Mouse (Mus musculus): ENCODE measurements at regions not wholly inside any gene's neighbourhood (a gene's known extent, or its start where the extent isn't known, plus 50 kb on each side); places are given as distances from the start of the nearest gene placed in this dataset.
A peak's percentile ranks its signal among the peaks of the same experiment; 100 is the strongest.

DNA sequence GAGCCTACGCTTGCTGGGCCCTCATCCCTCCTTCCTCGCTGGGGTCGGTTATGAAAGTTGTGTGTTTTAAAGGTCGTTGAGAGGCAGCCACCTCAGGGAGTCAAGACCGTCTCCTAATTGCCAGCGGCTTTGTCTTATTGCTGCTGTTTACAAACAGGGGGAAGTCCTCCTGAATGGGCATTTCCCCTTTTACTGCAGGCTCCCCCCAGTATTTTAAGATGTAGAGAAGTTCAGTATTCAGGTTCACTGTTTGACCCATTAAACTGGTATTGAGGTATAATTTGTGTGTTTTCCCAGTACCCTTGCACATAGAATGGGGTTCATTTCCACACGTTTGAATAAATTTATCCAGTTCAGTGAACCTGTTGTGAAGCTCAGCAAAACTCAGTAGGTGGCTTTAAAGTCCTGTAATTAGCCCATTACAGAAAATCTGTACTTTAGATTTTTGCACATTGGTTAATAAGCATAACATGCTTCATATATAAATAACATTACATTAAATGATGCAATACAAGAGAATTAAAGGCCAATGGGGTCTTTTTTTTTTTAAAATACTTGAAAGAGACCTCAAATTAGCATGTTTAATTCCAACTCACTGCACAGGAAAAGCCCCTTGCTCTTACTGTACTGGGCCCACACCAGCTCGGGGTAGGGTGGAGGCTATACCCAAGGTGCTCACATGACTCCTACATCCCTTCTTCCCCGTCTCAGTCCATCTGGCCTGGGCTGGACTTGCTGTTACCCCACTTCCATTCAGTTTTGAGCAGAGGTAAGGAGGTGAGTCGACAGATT lies 63.7 kb downstream of the Nkx2-1 start:
- DNase-seq (ENCODE audit: low spot score), result no peak

DNA sequence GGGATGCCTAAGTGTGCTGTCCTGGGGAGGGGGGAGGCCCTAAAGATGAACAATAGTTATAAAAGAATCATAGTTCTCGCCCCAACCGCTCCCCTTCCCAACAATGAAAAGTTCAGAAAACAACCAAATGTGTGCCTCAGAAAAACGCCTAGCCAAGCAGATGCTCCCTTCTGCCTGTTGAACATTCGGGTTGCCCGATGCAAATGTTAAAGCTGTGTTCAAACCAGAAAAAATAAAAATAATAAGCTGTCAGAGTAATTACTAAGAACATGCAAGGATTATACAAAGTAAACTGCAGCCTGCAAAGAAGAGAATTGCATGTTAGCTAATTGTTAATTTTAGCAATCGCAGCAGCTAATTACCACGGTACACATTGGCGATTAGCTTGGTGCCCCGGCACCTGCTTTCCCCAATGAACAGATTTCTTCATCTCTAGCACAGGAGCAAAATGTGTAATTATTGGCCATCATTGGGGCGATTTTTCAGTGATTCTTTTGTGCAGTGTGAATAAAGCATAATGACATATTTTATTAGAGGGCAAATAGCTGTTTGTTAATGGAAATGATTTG lies 65.7 kb downstream of the Nkx2-1 start:
- no peak for DNase-seq (ENCODE audit: low spot score)

DNA sequence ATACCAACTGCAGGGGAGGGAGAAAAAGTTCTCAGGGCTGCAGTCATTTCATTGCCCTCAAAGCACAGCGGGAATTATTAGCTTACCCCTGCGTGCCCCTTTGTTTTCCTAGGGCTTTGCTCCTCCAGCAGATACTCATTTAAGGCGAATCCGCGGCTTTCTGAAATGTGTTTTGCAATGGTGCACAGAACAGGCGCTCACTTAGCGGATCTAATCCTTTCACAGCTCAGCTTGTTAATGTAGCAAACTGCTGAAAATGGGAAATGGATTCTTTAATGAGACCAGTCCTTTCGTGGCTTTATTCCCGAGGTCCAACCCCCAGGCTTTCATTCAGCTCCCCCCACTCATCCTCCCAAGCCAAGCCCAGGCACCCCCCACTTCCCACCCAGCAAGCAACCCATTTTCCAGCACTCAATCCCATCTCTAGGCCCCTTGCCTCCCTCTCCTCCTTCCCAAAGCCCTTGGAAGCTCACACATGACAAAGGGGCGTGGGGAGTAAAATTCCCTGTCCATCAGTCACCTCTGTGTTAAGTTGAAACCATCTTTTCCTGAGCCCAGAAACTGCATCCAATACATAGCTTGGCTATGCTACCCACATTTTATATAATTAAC lies 77.1 kb downstream of the Nkx2-1 start:
- no peak for DNase-seq (ENCODE audit: low spot score)

DNA sequence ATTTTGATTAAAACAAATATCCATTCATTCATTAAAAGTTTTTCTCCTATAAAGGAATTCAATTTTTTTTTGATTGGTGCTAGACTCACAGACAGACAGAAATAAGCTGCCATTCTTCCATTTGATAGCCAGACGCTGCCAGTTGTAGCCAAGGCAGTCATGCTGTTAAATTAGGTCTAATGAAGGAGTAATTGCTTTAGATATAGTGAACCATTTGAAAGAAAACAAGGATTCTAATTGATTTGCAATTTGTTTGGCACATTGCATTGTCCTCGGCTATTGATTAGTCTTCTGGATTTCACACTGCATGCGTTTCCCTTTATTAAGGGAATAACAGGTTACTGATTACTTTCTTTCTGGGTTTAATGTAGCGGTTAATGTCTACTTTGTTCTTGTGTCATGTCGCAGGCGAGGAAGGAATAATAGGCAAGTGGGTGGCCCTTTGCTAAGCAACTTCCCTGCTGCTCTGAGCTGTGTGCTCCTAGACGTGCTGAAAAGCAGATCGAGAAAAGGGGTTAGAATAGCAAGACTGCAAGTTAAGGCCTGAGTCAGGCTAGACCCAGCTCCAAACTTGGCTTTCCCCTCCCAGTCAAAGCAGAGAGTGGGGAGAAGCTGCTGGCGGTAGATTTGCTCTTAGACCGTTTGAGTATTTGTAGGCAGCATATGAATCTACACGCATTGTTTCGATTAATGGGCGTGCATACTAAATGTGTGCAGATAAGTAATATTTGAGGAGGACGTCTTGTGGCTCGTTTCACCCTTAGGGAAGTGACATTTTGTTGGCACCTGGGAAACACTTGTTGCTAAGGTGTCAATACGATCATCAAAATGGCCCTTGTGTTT lies 77.8 kb downstream of the Nkx2-1 start:
- DNase-seq (ENCODE audit: low spot score), result no peak

DNA sequence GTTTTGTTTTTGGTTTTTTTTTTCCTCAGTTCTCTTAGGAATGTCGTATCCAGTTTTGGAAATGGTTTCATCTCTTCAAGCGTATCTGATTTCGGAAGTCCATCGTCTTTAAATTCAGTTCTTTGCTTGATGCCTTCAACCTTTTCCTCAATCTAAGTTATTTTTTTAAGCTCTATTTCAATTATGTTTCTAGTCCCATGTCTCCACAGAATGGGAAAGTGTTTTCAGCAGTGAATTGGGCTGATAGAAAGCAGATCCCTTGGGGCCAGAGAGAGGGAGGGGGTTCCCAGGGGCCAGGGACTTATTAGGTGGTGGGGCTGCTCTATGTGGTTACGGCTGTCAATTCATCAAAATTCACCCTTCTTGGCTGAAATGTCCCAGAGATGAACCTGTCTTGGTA lies 78.8 kb downstream of the Nkx2-1 start:
- DNase-seq (ENCODE audit: low spot score), result no peak

DNA sequence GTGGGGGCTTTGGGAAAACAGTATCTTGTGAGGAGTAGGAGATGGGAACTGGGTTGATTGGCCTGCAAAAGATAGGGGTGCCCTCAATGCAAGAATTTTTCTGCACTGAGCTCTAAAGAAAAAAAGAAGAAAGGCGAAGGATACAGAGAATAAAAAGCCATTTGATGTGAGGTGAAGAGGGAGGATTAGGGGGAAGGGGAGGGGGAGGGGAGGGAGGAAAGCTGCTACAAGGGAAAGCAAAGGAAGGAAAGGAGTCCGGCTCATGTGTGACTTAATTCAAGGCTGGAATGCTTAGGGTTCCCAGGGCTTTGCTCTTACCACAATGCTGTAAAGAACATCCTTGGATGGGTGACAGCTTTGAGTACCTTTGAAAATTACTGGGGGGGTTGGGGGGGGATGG lies 79.4 kb downstream of the Nkx2-1 start:
- DNase-seq (ENCODE audit: low spot score), result no peak

DNA sequence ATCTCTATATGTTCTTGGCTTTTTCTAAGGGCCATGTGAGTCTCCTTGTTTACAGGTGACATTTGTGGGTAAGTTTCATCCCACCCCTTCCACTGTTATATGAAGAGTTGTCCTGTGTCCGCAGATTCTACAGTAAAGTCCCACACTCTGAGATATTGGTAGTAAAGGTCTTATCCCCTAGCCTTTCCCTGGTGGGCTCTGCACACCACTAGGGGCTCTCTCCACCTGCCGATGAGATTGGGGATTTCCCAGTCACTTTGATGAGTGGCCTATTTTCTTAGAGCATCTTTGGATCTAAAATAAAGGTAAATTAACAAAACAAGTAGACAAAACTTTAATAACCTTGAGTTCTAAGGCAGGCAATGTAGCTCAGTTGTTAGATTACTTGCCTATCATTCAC lies 86.4 kb downstream of the Nkx2-1 start:
- no peak for DNase-seq (ENCODE audit: low spot score)

DNA sequence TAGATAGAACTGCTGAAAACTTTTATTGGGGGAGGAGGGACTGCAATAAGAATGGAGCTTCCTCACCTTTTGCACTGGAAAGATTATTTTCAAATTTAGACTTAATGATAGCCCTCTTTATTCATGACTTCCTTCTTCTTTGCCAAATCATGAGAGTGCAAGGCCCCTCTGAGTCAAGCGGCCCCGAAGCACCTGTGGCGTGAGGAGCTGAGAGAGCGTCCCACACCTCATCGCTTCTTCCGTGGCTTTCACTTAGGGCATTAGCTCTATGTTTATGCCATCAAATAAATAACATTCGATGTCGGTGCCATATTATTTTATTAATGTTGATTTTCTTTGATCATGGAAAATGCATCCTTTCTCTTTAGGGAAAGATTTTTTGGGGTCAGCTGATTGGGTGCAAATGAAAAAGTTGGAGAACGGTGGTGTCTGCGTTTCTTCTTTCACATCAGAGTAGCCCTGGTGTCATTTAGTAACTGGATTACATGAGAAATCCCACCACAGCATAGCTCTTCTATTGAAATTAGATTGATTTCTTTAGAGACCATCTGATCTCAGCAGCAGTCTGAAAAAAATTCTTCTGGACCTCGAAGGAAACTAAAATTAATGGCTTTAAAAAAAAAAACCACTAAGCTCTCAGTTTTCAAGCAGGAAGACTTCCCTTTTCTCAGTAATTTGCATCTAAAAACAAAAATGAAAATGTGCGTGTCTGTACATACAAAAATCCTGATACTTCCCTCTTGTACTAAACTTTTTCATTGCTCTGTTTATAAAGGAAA lies 87.7 kb downstream of the Nkx2-1 start:
- DNase-seq (ENCODE audit: low spot score), result no peak

DNA sequence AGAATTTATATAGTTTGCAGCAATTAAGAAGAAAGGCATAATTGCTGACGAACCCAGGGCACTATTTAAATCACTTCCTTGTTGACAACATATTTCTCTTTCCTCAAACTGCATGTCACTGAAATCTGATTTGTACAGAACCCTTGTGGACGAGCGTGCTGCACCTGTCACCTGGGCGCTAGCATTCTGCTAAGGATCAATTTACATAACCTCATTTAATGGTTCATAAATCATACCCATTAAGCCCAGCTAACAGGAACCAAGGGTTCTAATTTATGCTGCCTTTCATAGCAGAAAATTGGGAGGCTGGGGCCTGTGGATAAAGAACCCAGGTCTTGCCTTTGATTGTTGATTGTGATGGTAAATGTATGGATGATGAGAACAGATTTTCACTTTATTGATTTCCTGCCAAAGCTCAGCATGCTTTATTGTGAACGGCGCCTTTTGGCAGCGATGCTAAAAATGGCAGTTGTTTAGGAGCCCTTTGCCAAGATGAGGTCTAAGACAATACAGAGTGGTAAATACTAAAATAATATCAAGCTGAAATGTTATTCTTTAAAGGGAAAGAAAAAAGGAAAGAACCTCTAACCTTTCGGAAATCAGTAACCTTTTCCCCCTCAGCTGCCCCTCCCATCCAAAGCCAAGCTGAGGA lies 95.4 kb downstream of the Nkx2-1 start:
- DNase-seq (ENCODE audit: low spot score), result no peak

DNA sequence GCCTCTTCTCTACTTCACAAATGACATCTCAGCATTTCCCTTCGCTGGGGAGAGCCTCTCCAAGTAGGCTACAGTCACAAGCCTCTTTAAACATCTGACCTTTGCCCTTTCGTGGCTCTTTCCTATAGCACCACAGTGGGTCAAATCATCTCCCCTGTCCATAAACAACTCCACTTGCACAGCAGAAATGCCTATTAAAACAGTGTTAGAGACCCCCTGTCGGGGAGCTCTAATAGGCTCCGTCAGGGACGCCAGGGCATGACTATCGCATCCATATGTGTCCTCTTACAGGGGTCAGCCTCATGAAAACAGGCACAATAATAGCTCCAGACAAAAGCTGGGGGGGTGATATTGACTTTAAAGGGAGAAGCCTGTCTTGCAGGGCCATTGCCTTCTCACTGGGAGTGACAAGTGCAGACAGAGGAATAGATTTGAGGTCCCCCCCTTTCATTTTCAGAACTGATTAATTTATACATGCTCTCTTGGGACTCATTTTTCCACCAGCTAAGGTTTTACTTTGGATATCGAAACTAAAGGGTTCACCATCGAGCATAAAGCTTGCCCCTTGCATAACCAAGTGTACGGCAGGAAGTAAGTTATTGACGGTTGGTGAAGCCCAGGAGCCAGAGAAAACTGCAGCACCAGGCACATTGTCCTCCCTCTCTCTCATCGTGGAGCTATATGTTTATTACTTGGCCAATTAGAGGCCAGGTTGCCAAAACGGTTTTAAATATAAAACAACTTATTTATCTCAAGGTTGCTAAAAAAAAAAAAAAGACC lies 94.6 kb upstream of the Mbip start:
- DNase-seq (ENCODE audit: low spot score), result no peak

DNA sequence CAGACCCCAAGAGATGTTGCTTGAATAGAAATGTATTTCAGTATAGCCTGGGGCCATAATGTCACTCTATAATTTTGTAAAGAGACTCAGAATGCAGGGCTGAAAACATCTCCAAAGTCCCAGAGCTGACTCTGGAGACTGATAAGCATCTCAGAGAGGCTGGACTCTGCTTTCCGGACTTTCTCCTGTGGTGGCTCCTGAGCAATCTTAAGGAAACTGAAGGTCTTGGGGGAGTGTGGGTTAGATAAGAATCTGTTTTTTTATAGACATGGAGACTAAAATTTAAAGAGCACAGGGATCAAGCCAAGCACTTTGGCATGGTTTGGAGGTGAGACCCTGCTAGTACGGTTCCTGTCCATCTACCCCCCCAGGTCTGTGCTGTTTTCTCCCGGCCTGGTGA lies 92.7 kb upstream of the Mbip start:
- DNase-seq (ENCODE audit: low spot score), result no peak

DNA sequence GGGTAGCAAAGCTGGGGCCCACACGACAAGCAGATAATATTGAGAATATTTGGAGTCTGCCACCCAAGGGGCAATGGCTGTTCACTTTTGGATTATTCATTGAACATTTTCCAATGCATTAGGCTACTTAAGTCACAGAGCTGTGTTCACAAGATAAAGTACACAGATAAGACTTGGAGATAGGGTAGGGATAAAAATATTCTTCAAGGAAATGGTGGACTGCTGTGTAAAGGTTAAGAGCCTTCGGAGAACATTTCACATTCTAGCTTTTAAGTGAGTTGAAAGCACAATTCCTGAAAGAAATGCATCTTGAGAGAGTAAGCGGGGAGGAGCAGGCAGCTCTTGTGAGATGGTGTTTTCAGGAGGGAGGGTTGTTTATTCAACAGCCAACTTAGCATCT lies 92.3 kb upstream of the Mbip start:
- DNase-seq (ENCODE audit: low spot score), result no peak

DNA sequence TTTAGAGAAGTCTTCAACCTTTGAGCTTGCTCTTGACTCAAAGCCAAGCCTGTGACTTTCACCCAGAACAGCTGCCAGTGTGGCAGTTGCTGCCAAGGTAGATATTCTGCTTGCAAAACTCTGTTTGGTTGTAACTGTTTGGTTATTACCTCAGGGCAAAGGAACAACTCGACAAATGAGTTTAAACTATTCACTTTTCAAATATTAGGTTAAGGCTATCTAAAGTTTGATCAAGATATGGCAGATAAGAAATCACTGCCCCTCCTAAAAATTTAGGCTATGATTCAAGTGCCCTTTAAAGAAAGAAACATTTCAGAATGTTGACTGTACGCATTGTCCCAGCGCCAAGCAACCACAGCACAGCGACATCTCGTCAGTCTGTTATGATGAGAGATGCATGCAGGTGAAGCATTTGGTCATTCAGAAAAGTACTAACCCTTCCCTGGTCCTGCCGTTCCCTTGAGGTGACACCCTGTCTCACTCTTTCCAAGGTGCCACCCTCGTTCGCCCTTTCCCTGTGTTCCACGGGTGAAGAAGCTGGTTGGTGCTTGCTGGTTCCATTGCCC lies 81.1 kb upstream of the Mbip start:
- no peak for DNase-seq (ENCODE audit: low spot score)

DNA sequence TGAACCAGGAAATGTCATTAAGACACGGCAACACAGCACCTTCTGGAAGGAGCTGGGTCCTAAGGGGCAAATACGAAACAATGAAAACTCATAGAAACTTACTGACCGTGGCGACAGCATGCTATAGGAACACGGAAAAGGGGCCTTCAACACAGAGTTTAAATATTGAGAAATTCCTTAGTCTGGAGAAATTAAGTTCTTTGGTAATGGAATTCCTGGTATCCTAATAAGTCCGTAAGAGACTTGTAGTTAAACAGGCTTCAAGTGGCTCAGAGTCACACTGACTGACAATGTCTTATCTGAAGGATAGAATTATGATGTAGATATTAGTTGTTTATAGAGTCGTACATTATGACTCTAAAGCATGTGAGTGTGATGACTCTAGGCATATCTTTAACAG lies 70.4 kb upstream of the Mbip start:
- DNase-seq (ENCODE audit: low spot score), result no peak

DNA sequence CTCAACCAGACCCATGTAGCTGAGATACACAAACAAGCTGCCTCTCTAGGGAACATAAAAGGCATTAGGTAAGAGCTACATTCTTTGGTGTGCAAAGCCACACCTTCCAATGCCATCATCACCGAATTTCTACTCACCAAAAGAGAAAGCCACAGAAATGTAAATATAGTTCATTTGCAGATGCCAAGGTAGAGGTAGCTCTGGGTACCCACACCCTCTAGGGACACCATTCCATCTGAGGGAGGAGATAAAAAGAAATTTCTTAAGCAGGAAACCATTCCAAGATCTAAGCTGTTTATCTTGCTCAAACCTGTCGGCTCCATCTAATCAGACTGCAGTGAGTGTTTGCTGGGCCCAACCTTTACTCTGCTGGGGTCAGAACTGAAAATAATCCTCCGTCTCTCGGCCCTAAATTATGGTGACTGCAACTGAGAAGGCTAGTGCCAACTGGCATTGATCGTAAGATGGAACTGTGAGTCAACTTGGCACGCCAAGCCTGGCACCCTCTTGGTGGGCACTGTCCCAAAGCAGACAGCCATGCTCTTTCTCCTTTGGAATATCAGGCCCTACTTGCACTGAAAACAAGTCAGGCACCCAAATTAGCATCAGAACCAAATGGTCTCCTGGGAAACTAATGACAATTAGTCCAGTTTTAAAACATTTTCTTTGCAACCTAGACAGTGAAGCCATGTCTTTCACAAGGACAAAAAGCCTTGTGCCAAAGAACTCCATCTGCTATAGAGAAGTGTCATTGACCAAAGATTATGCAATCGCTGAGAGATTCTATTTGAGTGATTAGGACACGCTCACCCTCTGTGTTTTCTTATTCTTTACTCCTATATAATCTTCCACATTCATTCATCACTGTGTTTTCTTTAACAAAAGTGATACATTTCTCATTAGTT lies 69.4 kb upstream of the Mbip start:
- DNase-seq (ENCODE audit: low spot score), result peak; percentile 8

DNA sequence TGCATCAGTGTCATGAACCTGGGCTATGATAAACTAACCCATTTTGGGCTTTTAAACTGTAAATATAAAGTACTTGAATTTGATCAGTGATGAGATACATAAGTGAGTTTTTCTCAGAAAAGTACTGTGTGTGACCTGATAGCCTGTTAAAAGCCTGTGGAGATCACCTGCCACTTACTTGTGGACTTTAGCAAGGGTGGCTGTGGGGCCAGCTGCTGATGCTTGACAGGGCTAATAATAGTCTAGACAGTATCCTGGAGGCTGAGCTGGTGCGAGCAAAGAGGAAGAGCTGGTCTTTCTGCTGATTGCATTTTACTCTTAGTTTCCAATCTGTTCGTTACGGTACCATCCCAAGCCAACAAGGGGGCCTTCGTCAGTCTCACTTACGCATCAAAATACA lies 60.0 kb upstream of the Mbip start:
- no peak for DNase-seq (ENCODE audit: low spot score)

DNA sequence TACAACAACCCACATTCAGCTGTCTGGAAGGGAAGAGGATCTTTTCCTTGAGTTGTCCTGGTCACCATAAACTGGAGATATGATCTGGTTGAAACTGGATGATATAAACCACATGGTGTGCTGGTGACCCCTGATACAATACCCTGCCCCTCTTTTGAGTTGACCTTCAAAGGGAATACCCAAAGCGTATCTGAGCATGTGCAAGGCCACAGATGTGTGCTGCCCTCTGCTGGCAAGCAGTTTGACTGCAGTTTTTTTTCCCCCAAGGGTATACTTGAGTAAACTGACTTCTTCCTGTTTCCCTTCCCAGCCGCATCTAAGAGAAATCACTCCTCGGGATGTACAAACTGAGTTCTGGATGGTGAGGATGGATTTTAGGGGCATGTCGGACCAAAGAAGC lies 59.1 kb upstream of the Mbip start:
- peak; percentile 62 for DNase-seq (ENCODE audit: low spot score)

DNA sequence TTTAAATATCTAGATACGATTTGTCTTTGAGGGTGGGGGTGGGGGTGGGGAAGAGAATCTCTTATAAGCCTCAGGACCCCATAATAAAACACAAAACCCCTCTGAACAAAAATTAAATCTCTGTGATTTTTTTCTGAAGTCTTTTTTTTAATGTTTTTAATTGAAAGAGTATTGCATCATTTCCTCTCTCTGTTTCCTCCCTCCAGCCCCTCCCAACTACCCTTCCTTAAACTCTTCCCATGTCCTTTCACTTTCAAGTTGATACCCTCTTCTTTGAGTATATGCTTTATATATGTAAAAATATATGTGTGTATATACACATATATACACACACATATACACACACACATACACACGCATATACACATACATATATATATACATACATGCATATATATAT lies 58.6 kb upstream of the Mbip start:
- DNase-seq (ENCODE audit: low spot score), result no peak

DNA sequence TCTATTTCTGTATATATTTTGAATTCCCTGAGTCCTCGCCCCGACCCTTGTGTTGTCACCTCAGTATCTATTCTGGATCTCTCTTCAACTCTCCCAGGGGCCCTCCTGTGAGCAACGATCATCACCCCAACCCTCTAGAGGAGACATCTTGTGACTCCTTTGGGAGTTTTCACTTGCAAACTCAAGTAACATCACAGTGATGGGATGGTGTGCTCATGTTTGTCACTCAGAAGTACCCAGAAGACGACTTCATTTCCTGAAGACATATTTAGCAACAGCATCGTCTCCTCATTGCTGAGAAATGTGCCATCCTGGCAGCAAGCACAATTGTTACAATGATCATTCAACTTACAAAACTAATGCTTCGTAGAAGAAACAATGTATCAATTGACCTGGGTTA lies 57.9 kb upstream of the Mbip start:
- no peak for DNase-seq (ENCODE audit: low spot score)
